Mouse (Mus musculus) olfactory bulb, adult 2 months (tissue): ENCODE results near the gene Tuba8.

Source experiments
- CTCF ChIP-seq: fragments of 200-500 bp; IDR thresholded peaks from 2 replicates; pipeline ENCODE4 v1.5.1; 2012; ENCODE audit warnings: low read depth, mild to moderate bottlenecking, low read length, moderate library complexity; ENCODE audit not compliant: insufficient read depth
- POLR2A ChIP-seq: fragments of 200-500 bp; IDR thresholded peaks from 2 replicates; pipeline ENCODE4 v1.6.1; 2012; ENCODE audit warnings: mild to moderate bottlenecking, low read depth, low read length, moderate library complexity; ENCODE audit not compliant: insufficient read depth

GRCm38 (mm10) chr6:121219406-121219805, 8.9 kb downstream of the Tuba8 start:
- no peak for TF ChIP-seq CTCF
- TF ChIP-seq POLR2A, result no peak
